Mouse (Mus musculus): ENCODE results near the gene Lck.

DNA sequence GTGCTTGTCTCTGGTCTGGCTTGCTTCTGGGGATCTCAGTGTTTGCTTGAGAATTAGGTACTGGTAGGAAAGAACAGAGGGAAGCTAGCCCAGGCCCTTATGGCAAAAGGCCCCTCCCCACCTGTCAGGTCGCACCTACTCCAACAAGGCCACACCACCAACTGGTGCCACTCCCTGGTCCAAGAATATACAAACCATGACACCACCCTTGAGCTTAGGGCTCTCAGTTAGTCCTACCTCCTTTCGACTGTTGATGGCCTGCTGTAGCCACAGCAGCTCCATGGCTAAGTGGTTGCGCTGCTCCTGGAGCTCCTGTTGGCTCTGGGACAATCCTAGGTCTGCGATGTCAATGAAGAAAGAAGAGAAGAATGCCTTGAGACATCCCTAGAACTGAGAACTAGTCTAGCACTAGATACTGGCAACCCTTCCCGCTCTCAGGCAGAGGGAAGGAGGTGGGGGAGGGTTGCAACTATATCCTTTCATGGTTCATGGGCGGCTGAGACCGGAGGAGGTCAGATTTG lies 43.7 kb upstream of the Lck start:
- TF ChIP-seq CTCF (IDR thresholded peaks at IDR 0.05; ENCODE audit: control insufficient read depth, insufficient read depth, insufficient replicate concordance, low read depth, low read length) = no peak
- no peak for TF ChIP-seq POLR2A (IDR thresholded peaks at IDR 0.05; ENCODE audit: control insufficient read depth, low read depth, low read length)

Measured in testis, adult 2 months (tissue).